Mouse (Mus musculus): ENCODE data around the gene Cela2a. TPM values are rescaled to one million over a fixed set of nuclear protein-coding genes. Genes with fewer than 3 reads are reported as not detected.
"Not testable (repeated sequence)": the region's sequence is repeated elsewhere in the genome, so short reads cannot be mapped to it uniquely, and the experiment has no call there.

Cela2a gene
- total RNA-seq, 2 experiments from 2014 or later: not detected

DNA sequence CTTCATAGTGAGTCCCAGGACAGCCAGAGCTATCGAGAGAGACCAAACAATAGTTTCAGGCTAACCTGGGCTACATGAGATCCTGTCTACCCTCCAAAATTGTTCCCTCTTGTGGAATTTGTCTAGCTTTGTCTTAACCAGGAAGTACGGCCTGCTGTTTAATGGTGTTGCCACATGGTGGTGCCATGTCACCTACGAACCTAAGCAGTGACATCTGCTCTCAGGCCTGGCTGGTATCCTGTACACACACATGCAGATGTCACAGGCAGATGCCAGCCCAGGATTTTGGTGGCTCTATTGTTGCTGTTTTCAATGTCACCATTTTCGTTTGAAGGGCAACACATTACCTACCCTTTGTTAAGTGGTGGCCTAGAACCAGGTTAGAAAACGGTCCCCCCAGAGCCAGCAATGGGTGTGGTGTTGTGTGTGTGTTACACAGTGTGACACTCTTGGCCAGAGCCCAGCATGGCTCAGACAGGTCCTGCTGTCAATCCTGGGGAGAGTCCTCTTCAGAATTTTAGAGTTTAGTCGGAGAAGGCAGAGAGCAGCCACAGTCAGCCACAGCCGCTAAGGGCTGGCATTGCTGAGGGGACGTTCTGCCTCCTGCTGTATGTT lies 16.0 kb downstream of the Cela2a start:
- DNase-seq (ENCODE audit: extremely low spot score in 1 of 2, low spot score in 1 of 2): no peak

DNA sequence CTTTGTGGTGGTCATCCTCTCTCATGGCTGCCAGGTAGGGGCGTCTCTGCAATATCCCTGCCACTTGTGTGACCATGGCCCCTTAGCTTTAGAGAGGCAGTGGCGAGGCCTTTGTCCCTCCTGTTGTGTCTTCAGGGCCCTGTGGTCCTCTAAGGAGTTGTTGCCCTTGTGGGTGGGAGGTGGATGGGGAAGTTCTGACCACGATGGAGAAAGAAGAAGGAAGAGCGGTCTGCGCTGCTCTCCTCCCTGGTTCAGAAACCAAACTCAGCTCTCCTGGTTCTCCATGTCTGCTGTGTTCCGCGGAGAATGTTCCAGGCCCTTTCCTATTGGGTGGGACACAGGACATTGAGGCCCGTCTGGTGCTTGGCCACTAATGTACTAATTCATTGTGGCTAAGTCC lies 20.1 kb downstream of the Cela2a start:
- peak in 1 of 2 experiments; percentile 1 for DNase-seq (ENCODE audit: extremely low spot score in 1 of 2, low spot score in 1 of 2)

DNA sequence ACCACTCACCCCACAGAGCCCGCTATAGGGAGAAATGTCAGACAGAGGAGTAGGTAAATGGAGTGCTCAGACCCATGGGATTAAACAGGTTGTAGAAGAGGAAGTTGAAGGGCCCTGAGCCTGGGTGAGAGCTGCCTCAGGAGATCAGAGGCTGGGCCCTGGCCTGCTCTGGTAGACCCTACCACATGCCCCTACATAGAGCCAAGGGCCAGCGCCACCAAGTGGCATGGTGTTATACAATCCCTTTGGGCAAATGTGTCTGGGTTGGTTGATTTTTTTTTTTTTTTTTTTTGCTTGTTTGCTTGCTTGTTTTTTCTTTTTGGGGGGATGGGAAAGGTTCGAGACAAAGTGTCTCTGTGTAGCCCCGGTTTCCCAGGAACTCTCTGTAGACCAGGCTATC lies 21.9 kb downstream of the Cela2a start:
- DNase-seq (ENCODE audit: extremely low spot score in 1 of 2, low spot score in 1 of 2): no peak

DNA sequence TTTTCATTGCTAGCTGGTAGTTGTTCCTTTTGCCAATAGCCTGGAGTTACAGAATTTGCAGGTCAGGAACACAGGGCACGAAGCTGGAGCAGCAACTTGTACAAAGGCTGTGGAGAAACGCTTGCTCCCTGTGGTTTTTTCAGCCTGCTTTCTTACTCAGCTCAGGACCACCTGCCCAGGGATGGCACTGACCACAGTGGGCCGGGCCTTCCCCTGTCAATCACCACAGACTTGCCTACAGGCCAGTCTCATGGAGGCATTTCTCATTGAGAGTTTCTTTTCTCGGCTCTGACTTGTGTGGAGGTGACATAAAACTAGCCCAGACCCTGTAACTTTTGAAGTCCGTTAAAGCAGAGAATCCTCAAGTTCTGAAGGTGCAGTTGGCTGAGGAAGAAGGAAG lies 28.4 kb downstream of the Cela2a start:
- DNase-seq (ENCODE audit: extremely low spot score in 1 of 2, low spot score in 1 of 2): no peak

DNA sequence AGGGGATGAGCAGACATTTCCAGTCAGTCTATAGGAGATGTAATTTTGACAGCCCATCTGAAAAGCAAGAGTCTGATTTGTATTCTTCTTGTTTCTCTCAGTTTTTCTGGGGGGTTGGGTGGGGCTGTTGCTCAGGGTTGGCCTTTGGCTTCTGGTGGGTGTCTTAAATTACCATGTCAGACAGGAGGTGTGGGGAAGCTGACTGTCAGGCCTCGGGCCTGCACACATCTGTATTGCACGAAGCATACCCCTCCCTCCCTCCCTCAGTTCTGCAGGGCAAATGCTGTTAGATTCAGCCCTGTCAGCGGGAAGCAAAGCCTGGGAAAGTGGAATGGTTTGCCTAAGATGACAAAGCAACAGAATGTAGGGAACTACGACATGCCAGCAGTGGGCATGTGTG lies 29.0 kb downstream of the Cela2a start:
- no peak for DNase-seq (ENCODE audit: extremely low spot score in 1 of 2, low spot score in 1 of 2)

DNA sequence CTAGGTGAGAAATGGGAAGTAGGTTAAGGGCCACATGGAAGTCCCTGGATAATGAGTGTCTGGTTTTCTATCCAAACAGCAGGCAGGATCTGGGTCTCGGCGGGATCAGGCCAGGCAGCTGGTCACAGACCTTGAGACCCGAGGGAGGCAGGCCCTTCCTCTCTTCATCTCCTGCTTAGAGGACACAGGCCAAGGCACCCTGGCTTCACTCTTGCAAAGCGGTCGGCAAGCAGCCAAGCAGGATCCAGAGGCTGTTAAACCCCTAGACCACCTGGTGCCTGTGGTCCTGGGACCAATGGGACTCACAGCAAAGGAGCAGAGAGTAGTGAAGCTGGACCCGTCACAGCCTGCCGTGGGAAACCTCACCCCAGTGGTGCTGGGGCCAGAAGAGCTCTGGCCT lies 29.6 kb downstream of the Cela2a start:
- no peak for DNase-seq (ENCODE audit: extremely low spot score in 1 of 2, low spot score in 1 of 2)

DNA sequence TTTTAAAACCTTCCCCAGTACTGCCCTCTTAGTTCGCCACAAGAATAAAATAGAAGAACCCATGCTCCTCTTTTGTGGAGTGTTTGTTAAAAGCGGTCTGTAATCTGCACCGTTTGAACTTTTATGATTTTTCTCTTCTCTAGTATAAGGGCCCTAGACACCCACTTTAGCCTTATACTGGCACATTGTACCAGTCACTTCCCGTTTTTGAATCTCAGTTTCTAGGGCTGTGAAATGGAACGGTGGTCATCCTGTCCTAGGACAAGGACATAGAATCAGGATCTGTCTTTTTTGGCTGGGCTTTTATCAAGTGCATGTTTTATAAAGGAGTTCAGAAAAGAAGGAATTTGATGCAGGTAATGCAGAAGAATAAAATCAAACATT lies 31.8 kb downstream of the Cela2a start:
- DNase-seq (ENCODE audit: extremely low spot score in 1 of 2, low spot score in 1 of 2): no peak

DNA sequence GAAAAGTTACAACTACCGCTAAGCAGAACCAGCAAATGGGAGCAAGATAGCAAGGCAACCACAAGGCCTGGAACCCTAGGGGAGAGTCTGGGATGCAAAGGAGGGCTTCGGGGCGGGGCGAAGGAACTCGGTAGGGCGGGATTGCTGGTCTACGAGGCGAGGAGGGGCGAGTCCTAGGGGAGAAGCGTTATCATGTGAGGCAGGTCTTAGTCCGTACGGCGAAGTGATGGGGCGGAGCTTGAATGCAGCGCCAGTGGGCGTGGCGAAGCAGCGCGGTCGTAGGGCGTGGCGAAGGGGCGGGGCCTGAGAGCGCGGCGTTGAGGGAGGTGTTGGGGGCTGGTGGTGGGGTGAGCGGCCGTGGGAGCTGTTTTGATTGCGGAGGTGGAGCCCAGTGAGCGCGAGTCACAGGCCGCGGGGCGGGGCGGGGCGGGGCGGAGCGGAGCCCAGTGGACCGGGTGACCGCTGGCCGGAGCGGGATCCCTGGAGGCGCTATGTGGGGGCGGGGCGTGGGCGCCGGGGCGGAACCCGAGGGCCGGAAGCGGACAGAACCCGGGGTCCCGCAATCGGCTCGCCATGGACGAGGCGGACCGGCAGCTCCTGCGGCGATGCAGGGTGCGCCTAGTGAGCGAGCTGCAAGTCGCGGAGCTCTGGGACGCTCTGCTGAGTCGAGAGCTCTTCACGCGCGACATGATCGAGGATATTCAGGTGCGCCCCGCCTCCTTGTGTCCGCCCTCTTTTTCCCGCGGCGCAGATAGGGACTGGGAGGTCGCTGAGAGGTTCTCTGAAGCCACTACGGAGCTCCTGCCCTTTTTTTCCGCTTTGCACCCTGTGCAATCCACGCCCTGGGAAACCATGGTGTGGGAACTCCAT lies 32.4 kb downstream of the Cela2a start, which contains the start of gene Casp9:
TSS of gene Casp9 (plus strand) at position 331 of the 870 bp plus-strand sequence.
- peak; percentile 89 to 91 for DNase-seq (ENCODE audit: extremely low spot score in 1 of 2, low spot score in 1 of 2)

DNA sequence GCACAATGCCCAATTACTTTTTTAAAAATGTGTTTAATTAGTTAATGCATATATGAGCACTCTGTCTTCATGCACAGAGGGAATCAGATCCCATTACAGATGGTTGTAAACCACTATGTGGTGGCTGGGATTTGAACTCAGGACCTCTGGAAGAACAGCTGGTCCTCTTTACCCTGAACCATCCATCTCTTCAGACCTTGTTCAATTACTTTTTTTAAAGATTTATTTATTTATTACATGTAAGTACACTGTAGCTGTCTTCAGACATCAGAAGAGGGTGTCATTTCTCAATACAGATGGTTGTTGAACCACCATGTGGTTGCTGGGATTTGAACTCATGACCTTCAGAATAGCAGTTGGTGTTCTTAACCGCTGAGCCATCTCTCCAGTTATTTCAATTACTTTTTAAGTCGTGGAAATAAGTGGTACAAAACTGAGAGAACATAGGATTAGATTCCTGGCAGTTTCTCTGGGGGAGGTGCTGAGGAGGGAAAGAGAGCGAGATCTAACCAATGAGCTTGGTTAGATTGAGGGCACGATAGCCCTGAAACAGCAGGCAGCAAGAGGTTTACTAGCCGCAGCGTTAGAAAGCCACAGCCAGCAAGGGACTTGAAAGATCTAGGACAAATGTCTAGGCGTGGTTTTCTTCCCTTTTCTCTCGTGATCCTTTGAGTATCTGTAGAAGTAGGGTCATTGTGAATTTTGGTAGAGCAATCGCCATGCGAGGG lies 33.2 kb downstream of the Cela2a start:
- no peak for DNase-seq (ENCODE audit: extremely low spot score in 1 of 2, low spot score in 1 of 2)

DNA sequence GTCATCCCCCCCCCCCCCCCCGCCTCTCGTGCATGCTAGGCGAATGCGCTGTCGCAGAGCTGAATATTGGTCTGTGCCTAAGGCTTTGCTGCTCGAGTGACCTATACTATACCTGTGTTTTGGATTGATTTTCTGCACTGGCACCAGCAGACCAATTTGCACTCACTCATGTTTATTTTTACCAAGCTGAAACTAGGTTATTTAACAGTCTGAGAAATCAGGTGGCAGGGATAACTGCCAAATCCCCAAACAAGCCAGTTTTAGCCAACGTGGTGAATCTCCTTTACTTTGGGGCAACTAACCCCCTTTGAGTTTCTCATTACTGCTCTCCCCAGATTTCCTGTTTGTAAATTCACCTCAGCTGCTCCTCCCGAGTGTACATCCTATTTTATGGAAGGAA lies 34.0 kb downstream of the Cela2a start:
- DNase-seq (ENCODE audit: extremely low spot score in 1 of 2, low spot score in 1 of 2): no peak

DNA sequence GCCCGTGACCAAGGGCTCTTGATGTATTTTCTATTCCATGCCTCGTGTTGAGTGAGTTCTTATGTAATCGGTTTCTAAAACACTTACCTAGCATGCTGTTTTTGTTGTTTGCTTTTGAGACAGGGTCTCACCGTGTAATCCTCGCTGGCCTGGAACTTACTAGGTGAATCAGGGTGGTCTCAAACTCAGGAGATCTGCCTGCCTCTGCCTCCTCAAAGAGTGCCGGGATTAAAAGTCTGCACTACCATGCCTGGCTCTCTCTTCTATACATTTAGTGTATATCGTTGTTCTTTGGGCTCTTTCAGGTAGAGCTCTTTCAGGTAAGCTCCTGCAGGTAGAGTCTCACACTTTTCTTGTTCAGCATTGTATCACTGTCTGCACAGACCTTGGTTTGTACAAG lies 34.5 kb downstream of the Cela2a start:
- no peak for DNase-seq (ENCODE audit: extremely low spot score in 1 of 2, low spot score in 1 of 2)

DNA sequence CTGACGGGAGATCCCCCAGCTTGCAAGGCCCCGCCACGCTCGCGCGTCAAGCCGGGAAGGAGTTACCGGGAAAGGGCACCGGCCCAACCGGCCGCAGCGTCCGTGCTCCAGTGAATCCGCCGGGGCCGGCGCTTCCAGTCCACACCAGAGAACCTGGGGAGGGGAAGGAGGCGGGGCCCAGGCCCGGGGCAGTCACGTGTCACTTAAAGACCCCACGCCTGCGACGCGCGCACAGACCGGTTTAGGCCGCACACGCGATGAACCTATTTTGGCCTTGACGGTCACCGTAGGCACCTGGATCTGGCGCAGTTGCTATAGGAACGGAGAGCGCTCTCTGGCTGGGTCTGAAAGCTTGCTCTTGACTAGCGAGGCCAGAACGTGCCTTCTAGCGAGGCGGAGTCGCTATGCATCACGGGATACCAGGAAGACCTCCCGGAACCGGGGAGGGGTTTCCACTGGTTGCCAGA lies 35.4 kb downstream of the Cela2a start, which contains the start of gene Dnajc16:
TSS of gene Dnajc16 (minus strand) at position 408 of the 467 bp plus-strand sequence.
- DNase-seq (ENCODE audit: extremely low spot score in 1 of 2, low spot score in 1 of 2): peak; percentile 85 to 90

DNA sequence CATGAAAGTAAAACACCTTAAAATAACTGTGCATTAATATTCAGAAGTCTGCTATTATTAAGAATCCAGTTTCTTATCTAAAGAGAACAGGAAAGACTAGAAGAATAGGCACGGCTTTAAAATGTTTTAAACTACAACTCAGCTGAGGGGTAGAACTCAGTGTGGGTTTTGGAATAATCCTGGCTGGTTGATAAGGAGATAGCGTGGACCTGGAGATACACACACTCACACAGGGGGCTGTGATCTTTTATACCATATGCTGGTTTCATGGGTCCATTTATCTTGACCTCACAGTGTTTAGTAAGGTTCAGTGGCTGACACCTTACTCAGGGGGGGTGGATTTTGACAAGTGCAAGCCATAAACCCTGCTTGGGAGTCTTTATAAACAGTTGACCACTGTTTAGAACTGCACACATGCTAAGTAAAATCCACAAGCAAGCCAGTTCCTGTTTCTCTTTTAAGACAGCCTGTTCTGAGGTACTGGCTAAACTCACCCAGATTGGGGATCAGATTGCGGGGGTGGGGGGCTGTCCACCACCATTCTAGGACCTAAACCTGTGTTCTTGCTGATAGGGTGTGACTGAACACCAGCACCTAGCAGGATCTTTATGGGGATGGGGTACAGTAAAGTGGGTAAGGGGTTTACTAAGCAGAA lies 36.3 kb downstream of the Cela2a start:
- DNase-seq (ENCODE audit: extremely low spot score in 1 of 2, low spot score in 1 of 2): no peak

DNA sequence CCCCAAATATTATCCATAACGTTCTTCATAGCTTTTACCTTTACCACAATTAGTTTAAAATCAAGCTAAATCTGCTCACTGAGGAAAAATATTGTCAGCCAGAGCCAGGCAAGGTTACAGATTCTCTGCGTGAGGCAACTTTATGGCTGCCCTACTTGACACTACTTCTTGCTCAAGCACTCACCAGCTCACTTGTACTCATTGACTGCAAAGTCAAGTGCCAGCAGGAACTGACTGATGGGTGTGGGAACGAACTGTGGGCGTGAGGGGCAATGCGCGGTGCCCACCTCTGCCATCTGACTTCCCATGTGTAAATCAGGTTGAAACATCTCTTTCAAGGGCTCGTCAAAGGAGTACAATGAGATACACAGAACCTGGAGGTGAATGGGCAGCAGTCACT lies 38.5 kb downstream of the Cela2a start:
- no peak for DNase-seq (ENCODE audit: extremely low spot score in 1 of 2, low spot score in 1 of 2)

DNA sequence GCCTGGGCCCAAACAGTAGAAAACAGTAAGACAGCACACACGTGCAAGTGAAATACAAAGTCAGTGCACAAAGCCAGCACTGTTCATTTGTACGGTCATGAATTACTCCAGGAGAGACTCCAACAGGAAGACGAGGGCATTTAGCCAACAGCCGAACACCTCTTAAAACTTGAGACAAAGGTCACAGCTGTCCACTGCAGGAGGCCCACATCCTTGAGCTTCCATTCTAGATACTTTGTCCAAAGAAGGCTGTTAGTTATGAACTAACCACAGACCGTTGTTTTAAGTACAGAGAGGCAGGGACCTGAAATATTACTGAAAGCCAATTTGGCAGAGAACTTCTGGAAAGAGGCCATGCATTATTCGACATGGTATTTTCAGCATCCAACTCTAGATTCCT lies 38.9 kb downstream of the Cela2a start:
- DNase-seq (ENCODE audit: extremely low spot score in 1 of 2, low spot score in 1 of 2): no peak

DNA sequence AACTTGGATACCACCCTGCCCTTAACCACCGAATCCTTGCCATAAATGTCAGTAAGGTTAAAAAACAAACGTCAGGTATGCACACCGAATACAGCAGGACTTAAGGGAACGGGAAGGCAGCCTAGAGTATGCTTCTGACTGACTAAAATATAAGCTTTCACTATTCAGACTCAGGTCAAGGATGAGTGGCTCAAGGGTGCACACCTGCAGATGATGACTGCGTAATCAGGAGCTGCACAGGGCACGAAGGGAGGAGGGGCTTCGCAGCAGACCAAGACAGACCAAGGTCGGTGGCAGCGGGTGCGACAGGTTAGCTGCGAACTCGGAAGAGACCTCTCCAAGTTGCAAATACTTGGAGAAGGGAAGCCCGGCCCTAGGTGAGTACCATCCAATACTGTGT lies 39.8 kb downstream of the Cela2a start:
- DNase-seq (ENCODE audit: extremely low spot score in 1 of 2, low spot score in 1 of 2): no peak

DNA sequence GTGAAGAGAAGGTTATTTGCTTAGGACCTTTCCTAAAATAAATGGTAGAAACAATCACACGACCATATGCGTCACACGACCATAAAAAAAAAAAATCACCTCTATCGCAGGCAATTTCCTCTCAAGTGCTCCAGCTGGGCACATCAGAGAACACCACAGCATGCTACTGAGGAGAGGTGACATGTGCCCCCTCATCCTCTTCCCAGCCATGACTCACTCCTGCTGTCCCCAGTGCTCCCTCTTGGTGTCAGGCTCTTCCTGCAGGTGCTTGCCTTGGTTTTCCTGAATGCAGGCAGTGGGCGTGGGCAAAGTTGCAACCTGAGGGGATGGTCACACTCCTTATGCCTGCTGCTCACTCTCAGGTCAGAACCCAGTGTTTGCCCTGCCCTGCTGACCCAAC lies 41.1 kb downstream of the Cela2a start:
- DNase-seq (ENCODE audit: extremely low spot score in 1 of 2, low spot score in 1 of 2): no peak

DNA sequence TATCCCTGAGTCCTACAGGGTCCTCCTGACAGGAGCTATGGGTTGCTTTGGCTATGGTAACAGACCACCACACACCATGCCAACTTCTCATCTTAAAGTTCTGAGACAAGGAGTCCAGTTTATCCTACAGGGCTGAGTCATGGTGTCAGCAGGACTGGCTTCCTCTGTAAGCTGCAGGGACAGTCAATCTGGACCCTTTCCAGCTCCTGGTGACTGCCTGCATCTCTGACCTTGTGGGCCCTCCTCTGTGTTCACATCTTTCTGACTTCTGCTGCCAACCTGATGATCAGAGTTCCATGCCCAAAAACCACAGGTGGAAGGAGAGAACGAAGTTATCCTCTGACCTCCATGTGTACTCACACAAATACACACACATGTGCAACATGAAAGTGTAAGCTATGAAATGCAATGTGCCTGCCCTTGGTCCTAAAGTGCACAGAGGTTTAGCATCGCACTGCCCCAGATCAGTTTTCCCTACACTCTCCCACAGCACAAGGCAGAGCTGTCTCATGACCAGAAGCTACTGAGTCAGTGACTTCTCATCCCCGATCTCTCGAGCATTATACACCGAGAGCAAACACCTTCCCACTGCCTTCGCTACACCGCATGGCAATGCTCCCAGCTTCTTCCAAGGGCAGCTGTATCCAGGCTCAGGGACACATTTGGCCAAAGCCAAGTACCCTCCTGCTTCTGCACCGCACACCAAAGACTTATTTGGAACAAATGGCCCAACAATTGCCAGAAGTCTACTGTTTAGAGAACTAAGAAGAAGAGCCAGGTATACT lies 44.6 kb downstream of the Cela2a start:
- no peak for DNase-seq (ENCODE audit: extremely low spot score in 1 of 2, low spot score in 1 of 2)

DNA sequence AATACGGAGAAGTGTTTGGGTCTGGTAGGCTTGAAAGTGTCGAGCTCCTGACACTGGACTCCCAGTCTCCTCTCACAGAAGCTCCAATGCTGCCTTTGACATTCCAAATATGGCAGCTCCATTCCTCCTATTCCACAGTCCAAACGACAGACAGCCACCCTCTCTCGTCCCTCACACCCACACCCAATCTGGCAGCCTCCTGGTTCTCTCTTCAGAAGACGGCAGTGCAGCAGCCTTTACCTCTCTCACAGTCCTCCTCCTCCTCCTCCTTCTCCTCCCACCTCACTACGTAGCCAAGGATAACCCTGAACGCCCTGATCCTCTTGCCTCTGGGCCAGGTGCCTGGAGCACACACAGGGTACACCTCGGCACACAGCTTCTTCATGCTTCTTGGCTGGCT lies 46.1 kb downstream of the Cela2a start:
- peak in 1 of 2 experiments; percentile 39 for DNase-seq (ENCODE audit: extremely low spot score in 1 of 2, low spot score in 1 of 2)

DNA sequence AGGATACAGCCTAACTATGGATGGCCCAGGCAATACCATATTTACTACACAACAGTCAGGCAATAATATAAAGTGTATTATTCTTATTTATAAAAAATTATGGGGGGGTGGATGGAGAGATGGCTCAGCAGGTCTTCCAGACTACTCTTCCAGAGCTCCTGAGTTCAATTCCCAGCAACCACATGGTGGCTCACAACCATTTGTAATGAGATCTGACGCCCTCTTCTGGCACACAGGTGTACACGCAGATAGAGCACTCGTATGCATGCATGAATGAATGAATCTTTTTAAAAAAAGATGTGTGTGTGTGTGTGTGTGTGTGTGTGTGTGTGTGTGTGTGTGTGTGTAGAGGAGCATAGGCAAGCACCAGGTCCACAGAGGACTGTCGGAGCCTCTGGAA lies 52.9 kb downstream of the Cela2a start:
- not testable (repeated sequence) for DNase-seq (ENCODE audit: extremely low spot score in 1 of 2, low spot score in 1 of 2)

All from layer of hippocampus, postnatal 25 days (tissue).